Mouse (Mus musculus): Measurements from ENCODE around the gene Scg2. TPM values are rescaled to one million over a fixed set of nuclear protein-coding genes. Genes with fewer than 3 reads are reported as not detected.
A peak's percentile ranks its signal among the peaks of the same experiment; 100 is the strongest.

The Scg2 gene
- polyA plus RNA-seq, 1 experiment: not detected

DNA sequence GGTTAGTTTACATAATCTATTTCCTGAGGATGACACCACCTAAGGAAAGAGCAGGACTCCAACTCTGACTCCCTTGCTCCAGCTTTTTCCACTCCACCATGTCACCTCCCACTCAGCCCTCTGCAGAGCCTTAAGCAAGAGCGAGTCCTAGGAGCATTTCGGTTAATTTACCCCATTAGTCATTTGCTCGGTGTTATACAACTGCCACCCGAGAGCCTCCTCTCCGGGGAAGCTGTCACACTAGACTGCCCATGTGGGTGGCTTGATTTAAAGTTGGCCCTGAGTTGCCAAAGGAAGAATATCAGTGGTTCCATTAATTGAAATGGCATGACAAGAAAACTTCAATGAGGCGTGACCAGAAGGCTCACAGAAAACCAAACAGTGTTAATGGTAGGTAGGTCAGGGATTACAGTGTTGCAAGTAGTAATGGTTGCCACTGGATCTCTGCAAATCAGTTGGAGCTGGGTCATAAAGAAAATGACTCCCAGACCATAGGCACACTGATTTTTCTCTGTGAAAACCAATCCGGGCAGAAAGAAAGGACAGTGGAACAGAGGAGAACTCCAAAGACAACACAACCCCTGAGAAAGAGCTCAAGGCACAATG is 33.5 kb downstream of the Scg2 start:
- Histone ChIP-seq H3K4me2 (ENCODE audit: low read depth) (no peak overlapping the region), H3K79me2 (ENCODE audit: control insufficient read depth, insufficient read depth) (no peaks in the 10 kb centered on the region), H3K27me3 (ENCODE audit: control insufficient read depth, insufficient read depth, insufficient read length) (no peaks in the 10 kb centered on the region), H3K36me3 (ENCODE audit: control insufficient read depth, insufficient read depth) (no peaks in the 10 kb centered on the region), H3K4me3 (no peak overlapping the region), H3ac (ENCODE audit: control insufficient read depth, insufficient read length) (no peak overlapping the region)
- TF ChIP-seq POLR2A (IDR thresholded peaks at IDR 0.05; ENCODE audit: insufficient read length, low read depth): no peak

DNA sequence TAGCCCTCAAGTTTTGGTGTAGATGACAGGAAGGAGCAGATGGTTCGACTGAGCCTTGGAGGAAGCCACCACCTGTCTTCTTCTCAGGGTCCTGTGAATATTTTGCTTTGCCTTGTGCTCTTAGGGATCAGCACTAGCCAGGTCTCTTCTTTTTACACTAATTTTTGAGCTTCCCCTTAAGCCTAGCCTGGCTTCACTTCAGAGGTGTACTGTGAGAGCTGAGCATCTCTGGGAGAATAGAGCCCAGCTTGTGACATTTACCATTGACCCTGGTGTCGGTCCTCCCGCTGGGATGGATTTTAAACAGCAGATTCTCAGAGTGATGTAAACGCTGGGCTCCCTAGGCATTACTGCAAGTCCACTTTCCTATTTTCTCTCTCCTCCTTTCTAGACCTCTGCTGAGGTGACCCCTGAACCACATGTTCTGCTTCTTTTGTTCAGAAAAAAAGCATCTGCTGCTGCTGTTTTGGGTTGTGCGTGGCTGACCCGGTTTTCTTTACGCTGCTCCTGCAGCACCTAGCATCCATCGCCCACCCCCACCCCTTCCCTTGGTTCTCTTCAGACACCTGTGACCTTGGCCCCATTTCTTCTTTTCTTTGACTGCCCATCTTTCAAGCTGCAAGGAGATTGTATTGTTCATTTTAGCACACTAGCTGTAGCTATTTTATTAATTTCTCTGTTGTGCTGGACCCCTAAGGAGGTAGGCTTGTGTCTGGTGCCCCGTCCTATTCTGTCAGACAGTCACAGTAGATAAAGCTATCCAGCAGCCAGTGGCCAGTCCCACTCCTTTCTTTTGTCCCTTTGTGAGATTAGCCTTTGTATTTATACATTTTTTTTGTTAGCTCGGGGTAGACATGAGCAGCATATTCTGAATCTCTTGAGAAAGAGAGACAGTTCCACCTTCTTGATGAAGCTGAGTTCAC is 38.6 kb downstream of the Scg2 start:
- Histone ChIP-seq H3ac (ENCODE audit: control insufficient read depth, insufficient read length) (no peak overlapping the region), H3K4me2 (ENCODE audit: low read depth) (no peak overlapping the region), H3K4me3 (no peak overlapping the region), H3K79me2 (ENCODE audit: control insufficient read depth, insufficient read depth) (no peaks in the 10 kb centered on the region), H3K36me3 (ENCODE audit: control insufficient read depth, insufficient read depth) (no peaks in the 10 kb centered on the region), H3K27me3 (ENCODE audit: control insufficient read depth, insufficient read depth, insufficient read length) (no peaks in the 10 kb centered on the region)
- no peak for TF ChIP-seq TCF12 (IDR thresholded peaks at IDR 0.05; ENCODE audit: insufficient read depth, poor library complexity, severe bottlenecking)
- TF ChIP-seq POLR2A (IDR thresholded peaks at IDR 0.05; ENCODE audit: insufficient read length, low read depth): no peak
- TF ChIP-seq MYOD1 (IDR thresholded peaks at IDR 0.05; ENCODE audit: control insufficient read depth in 1 of 3, insufficient read length in 2 of 3, low read depth in 2 of 3): peak; percentile 14 to 68 (median 63)
- TF ChIP-seq TCF3 (IDR thresholded peaks at IDR 0.05; ENCODE audit: insufficient read length, low read depth): no peak
- TF ChIP-seq POLR2AphosphoS2 (IDR thresholded peaks at IDR 0.05; ENCODE audit: insufficient read length, low read depth): no peak
- TF ChIP-seq CEBPB (IDR thresholded peaks at IDR 0.05; ENCODE audit: insufficient read depth, poor library complexity, severe bottlenecking): no peak
- TF ChIP-seq MAX (IDR thresholded peaks at IDR 0.05; ENCODE audit: low read depth): no peak
- TF ChIP-seq REST (IDR thresholded peaks at IDR 0.05; ENCODE audit: insufficient read depth, insufficient read length): no peak
- TF ChIP-seq SRF (IDR thresholded peaks at IDR 0.05; ENCODE audit: control insufficient read depth, insufficient read length, low read depth): no peak
- TF ChIP-seq USF1 (IDR thresholded peaks at IDR 0.05; ENCODE audit: low read depth): no peak
- peak in 1 of 3 experiments; percentile 16 for TF ChIP-seq MYOG (IDR thresholded peaks at IDR 0.05; ENCODE audit: control insufficient read depth in 1 of 3, insufficient read depth in 1 of 3, insufficient read length in 2 of 3, low read depth in 2 of 3)
- TF ChIP-seq E2F4 (IDR thresholded peaks at IDR 0.05; ENCODE audit: insufficient read depth): no peak

DNA sequence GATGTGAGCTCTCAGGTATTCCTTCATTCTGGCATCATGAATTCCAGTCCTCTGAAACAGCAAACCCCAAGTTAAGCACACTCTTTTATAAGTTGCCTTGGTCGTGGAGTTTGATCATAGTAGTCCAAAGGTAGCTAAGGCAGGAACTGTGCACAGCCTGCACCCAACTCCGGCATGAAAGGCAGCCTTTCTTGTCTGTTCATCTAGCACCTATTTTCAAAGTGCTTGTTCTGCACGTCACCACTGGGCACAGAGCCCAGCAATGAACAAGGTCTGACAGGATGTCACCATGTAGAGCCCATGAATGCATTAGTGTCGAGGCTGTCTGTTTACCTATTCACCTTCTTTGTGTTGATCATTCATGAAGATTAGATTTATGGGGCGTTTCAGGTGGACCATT is 39.6 kb downstream of the Scg2 start:
- Histone ChIP-seq H3K4me2 (ENCODE audit: low read depth) (no peak overlapping the region), H3K4me3 (no peak overlapping the region), H3ac (ENCODE audit: control insufficient read depth, insufficient read length) (no peak overlapping the region), H3K79me2 (ENCODE audit: control insufficient read depth, insufficient read depth) (no peaks in the 10 kb centered on the region), H3K36me3 (ENCODE audit: control insufficient read depth, insufficient read depth) (no peaks in the 10 kb centered on the region), H3K27me3 (ENCODE audit: control insufficient read depth, insufficient read depth, insufficient read length) (no peaks in the 10 kb centered on the region)
- TF ChIP-seq TCF12 (IDR thresholded peaks at IDR 0.05; ENCODE audit: insufficient read depth, poor library complexity, severe bottlenecking): no peak
- TF ChIP-seq REST (IDR thresholded peaks at IDR 0.05; ENCODE audit: insufficient read depth, insufficient read length): no peak
- TF ChIP-seq POLR2A (IDR thresholded peaks at IDR 0.05; ENCODE audit: insufficient read length, low read depth): no peak
- no peak for TF ChIP-seq MAX (IDR thresholded peaks at IDR 0.05; ENCODE audit: low read depth)
- TF ChIP-seq CEBPB (IDR thresholded peaks at IDR 0.05; ENCODE audit: insufficient read depth, poor library complexity, severe bottlenecking): no peak
- no peak for TF ChIP-seq TCF3 (IDR thresholded peaks at IDR 0.05; ENCODE audit: insufficient read length, low read depth)
- TF ChIP-seq POLR2AphosphoS2 (IDR thresholded peaks at IDR 0.05; ENCODE audit: insufficient read length, low read depth): no peak
- no peak for TF ChIP-seq USF1 (IDR thresholded peaks at IDR 0.05; ENCODE audit: low read depth)

Other genes with a start within 250 kb of the Scg2 start
- 0.34 TPM for gene Ap1s3, start 231.9 kb upstream of the Scg2 start, polyA plus RNA-seq (2012; fragmentation: generic; extraction: Trizol)